Mouse (Mus musculus): ENCODE measurements around the gene Ppp1r12a. TPM values are rescaled to one million over a fixed set of nuclear protein-coding genes. Genes with fewer than 3 reads are reported as not detected.
A peak's percentile ranks its signal among the peaks of the same experiment; 100 is the strongest.

Ppp1r12a gene
- polyA plus RNA-seq, 1 experiment: 86.8 TPM

DNA sequence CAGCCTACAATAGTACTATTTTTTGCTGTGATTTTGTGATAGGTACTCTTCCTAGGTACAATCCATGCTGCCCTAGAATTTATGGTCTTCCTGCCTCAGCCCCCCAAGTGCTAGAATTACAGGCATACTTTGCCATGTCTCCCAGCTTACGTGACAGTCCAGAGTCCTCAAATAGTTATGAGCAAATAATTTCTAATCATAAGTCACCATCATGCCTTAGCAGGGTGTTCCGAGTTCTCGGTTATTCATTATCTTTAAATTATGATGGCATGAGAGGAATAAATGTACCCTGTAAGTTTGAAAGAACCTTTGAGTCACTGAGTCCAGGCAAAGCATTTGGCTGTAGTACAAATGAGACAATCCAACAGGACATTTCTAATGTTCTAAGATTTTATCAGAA is 5.9 kb upstream of the Ppp1r12a start:
- H3K27ac ChIP-seq (ENCODE audit: insufficient read depth, low read length): no peak overlapping the region
- no peak overlapping the region for H3K4me3 ChIP-seq (ENCODE audit: insufficient read depth, low read length)
- TF ChIP-seq POLR2A (IDR thresholded peaks at IDR 0.05; ENCODE audit: extremely low read depth, insufficient read depth, low read length): no peak
- TF ChIP-seq CTCF (IDR thresholded peaks at IDR 0.05; ENCODE audit: extremely low read depth, insufficient read depth, low read length): no peak
- peaks cover 2% of the 10 kb centered on the region; the same call in 1 of the 2 replicates for H3K4me1 ChIP-seq (ENCODE audit: control insufficient read depth, insufficient read depth, low read length)

DNA sequence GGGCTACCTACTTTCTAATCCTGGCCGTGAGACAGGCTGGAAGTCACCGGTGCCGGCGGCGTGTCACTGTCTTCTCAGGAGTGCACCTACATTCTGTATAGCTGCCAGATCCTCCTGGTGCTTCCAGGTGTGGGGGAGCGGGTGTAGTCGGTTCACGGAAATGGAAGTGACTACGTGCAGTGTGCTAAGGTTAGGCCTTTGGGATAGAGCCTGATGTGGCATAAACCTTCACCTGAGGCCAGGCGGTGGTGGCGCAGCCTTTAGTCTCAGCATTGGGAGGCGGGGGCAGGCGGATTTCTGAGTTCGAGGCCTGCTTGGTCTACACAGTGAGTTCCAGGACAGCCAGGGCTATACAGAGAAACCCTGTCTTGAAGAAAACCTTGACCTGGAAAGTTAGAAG is 3.0 kb upstream of the Ppp1r12a start:
- Histone ChIP-seq H3K4me1 (ENCODE audit: control insufficient read depth, insufficient read depth, low read length) (peaks cover 2% of the 10 kb centered on the region; the same call in 1 of the 2 replicates), H3K4me3 (ENCODE audit: insufficient read depth, low read length) (no peak overlapping the region), H3K27ac (ENCODE audit: insufficient read depth, low read length) (no peak overlapping the region)
- TF ChIP-seq POLR2A (IDR thresholded peaks at IDR 0.05; ENCODE audit: extremely low read depth, insufficient read depth, low read length) (no peak), CTCF (IDR thresholded peaks at IDR 0.05; ENCODE audit: extremely low read depth, insufficient read depth, low read length) (no peak)

DNA sequence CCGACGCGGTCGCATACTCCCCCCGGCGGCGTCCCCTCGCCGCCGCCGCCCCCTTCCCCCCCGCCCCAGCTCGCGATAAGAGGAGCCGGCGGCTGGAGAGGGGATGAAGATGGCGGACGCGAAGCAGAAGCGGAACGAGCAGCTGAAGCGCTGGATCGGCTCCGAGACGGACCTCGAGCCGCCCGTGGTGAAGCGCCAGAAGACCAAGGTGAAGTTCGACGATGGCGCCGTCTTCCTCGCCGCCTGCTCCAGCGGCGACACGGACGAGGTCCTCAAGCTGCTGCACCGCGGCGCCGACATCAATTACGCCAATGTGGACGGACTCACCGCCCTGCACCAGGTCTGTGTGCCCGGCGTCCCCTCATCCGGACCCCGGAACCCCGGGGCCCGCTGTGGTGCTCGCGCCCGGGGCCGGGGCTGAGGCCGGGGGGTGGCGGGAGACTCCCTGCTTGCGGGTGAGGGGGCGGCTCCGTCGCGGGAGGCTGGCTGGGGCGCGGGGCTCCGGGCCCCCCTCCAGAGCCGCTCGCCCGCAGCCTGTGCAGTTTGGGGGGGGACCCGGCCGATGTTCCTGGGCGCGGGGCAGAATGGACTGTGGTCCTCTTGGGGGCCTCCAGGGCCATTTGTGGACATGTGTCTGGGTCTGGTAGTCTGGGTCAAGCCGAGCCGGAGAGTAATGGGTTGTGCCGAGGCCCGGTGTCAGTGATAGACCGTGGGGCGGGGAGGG is 466 bp downstream of the Ppp1r12a start:
- no peak for TF ChIP-seq POLR2A (IDR thresholded peaks at IDR 0.05; ENCODE audit: extremely low read depth, insufficient read depth, low read length)
- TF ChIP-seq CTCF (IDR thresholded peaks at IDR 0.05; ENCODE audit: extremely low read depth, insufficient read depth, low read length): no peak
- Histone ChIP-seq H3K27ac (ENCODE audit: insufficient read depth, low read length) (peak overlapping the region; percentile 100), H3K4me1 (ENCODE audit: control insufficient read depth, insufficient read depth, low read length) (peaks cover 2% of the 10 kb centered on the region; the same call in 1 of the 2 replicates), H3K4me3 (ENCODE audit: insufficient read depth, low read length) (peak overlapping the region; percentile 98)

DNA sequence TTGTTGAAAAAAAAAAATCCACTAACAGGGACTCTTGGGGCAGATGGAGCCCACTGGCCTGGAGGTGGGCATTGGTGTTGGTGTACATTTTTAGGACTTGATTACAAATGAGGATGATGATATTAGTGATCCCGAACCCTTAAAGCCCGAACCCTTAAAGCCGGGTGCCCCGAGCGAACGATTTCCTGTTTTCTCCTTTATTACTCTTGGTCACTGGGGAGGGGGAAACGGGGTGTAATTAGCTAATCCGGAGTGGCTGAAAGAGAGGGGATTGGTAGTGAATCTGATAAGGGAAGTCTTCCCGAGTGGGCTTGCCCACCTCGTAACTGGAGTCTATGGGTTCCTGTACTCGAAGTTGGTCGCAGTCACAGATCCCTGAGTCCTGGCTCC is 1.0 kb downstream of the Ppp1r12a start:
- peaks cover 2% of the 10 kb centered on the region; the same call in 1 of the 2 replicates for H3K4me1 ChIP-seq (ENCODE audit: control insufficient read depth, insufficient read depth, low read length)
- peak overlapping the region; percentile 98 for H3K4me3 ChIP-seq (ENCODE audit: insufficient read depth, low read length)
- TF ChIP-seq CTCF (IDR thresholded peaks at IDR 0.05; ENCODE audit: extremely low read depth, insufficient read depth, low read length) (no peak), POLR2A (IDR thresholded peaks at IDR 0.05; ENCODE audit: extremely low read depth, insufficient read depth, low read length) (no peak)
- H3K27ac ChIP-seq (ENCODE audit: insufficient read depth, low read length): peak overlapping the region; percentile 100

DNA sequence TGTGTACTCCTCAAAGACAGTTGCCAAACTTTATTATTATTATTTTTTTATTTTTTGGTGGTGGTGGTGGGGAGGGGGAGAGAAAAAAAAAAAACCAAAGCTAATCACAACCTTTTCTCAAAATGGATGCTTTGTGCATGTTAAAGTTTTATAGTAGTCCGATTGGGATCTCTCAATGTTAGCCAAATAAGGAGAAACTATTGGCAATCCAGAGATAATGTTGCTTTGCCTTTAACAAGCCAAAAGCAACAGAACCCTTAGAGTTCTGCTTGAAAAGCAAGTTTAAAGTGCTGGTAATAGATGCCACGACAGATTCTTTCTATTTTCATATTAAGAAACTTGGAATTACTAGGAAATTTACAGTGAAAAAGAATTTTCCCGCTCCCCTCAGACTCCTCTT is 1.5 kb downstream of the Ppp1r12a start:
- TF ChIP-seq POLR2A (IDR thresholded peaks at IDR 0.05; ENCODE audit: extremely low read depth, insufficient read depth, low read length) (no peak), CTCF (IDR thresholded peaks at IDR 0.05; ENCODE audit: extremely low read depth, insufficient read depth, low read length) (no peak)
- Histone ChIP-seq H3K4me3 (ENCODE audit: insufficient read depth, low read length) (peak overlapping the region; percentile 98), H3K27ac (ENCODE audit: insufficient read depth, low read length) (no peak overlapping the region), H3K4me1 (ENCODE audit: control insufficient read depth, insufficient read depth, low read length) (peaks cover 2% of the 10 kb centered on the region; the same call in 1 of the 2 replicates)

DNA sequence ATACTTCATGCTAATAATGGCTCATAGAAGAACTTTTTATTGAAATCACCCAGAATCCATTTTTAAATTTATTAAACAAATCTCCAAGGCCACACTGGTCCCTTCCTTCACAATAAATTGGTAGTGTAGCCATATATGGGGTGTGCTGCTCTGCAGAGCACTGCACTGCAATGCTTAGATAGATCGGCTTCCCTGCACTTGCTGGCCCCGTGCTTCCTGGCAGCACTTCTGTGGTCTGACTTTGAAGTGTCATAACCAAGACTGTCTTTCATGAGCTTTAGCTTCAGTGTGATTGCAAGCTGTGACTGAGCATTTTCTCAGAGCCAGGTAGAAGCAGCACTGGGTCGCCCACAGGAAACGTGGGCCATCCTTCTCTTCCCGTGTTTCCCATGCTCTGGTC is 5.8 kb downstream of the Ppp1r12a start:
- no peak overlapping the region for H3K4me3 ChIP-seq (ENCODE audit: insufficient read depth, low read length)
- H3K27ac ChIP-seq (ENCODE audit: insufficient read depth, low read length): no peak overlapping the region
- no peak for TF ChIP-seq CTCF (IDR thresholded peaks at IDR 0.05; ENCODE audit: extremely low read depth, insufficient read depth, low read length)
- no peak for TF ChIP-seq POLR2A (IDR thresholded peaks at IDR 0.05; ENCODE audit: extremely low read depth, insufficient read depth, low read length)
- H3K4me1 ChIP-seq (ENCODE audit: control insufficient read depth, insufficient read depth, low read length): peaks cover 4% of the 10 kb centered on the region

DNA sequence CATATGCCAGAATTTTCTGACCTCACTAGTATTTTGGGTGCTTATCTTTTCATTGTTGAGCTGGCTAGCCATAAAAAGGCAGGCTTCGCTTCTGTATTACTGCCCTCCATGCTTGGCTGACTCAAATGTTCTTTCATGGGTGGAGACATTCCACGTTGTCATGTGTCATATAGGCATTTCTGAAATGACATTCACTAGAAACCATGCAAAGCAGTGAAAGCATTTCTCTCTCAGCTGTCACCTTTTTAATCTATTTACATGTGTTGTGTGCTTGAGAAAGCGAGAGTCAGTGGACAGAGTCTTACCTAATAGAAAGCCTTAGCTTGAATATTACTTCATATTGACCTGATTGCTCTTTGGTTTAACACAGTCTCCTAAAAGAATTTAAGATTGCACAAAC is 8.8 kb downstream of the Ppp1r12a start:
- TF ChIP-seq CTCF (IDR thresholded peaks at IDR 0.05; ENCODE audit: extremely low read depth, insufficient read depth, low read length): no peak
- TF ChIP-seq POLR2A (IDR thresholded peaks at IDR 0.05; ENCODE audit: extremely low read depth, insufficient read depth, low read length): no peak
- H3K4me3 ChIP-seq (ENCODE audit: insufficient read depth, low read length): no peak overlapping the region
- no peak overlapping the region for H3K27ac ChIP-seq (ENCODE audit: insufficient read depth, low read length)
- H3K4me1 ChIP-seq (ENCODE audit: control insufficient read depth, insufficient read depth, low read length): peaks cover 8% of the 10 kb centered on the region

DNA sequence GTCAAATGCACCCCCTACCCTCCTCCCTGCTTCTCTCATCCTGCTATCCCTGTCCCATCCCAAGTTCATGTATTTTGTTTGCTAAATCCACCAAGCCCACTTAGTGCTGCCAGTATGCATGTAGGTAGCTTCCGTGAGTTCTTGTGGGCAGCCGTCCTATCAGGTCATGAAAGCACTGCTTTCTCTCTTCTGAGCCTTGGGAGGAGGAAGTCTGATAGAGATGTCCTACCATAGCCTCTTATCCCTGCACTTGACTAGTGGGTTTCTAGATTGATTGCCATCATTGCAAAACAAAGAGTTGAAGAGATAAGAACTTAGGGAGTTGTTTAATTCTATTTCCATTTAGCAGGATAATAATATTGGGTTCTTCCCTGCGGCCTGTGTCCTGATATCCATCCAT is 9.6 kb downstream of the Ppp1r12a start:
- TF ChIP-seq POLR2A (IDR thresholded peaks at IDR 0.05; ENCODE audit: extremely low read depth, insufficient read depth, low read length) (no peak), CTCF (IDR thresholded peaks at IDR 0.05; ENCODE audit: extremely low read depth, insufficient read depth, low read length) (no peak)
- H3K4me1 ChIP-seq (ENCODE audit: control insufficient read depth, insufficient read depth, low read length): peaks cover 8% of the 10 kb centered on the region
- H3K4me3 ChIP-seq (ENCODE audit: insufficient read depth, low read length): no peak overlapping the region
- no peak overlapping the region for H3K27ac ChIP-seq (ENCODE audit: insufficient read depth, low read length)

DNA sequence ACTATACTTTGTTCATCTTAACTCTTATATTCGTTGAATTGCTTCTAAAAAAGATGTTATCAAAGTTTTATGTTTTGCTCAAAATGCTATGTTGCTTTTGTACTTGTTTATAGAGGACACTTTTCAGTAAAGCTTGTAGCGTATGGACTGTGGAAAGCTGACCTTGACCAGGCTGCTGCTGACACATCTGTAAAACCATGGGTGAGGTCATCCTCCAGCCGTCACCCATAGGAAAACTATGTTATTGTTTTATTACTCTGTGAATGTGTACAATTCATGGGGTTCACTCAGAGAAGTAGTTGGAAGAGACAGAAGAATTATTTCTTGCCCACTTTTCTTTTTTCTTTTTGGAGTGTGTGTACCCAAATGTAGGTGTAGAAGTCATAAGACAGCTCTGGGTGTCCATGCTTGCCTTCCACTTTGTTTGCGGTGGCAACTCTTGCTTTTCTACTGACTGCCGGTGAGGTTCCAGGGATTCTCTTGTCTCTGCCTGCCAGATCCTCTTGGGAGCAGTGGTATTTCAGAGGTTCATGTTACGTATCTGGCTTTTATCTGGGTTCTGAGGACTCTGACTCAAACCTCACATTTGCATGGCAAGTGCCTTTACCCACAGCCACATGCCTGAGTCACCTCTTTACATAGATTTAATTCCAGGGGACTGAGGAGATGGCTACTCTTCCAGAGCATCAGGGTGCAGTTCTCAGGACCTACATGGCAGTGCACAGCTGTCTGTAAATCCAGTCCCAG is 11.0 kb downstream of the Ppp1r12a start:
- Histone ChIP-seq H3K4me3 (ENCODE audit: insufficient read depth, low read length) (no peak overlapping the region), H3K4me1 (ENCODE audit: control insufficient read depth, insufficient read depth, low read length) (peaks cover 8% of the 10 kb centered on the region), H3K27ac (ENCODE audit: insufficient read depth, low read length) (no peak overlapping the region)
- no peak for TF ChIP-seq CTCF (IDR thresholded peaks at IDR 0.05; ENCODE audit: extremely low read depth, insufficient read depth, low read length)
- TF ChIP-seq POLR2A (IDR thresholded peaks at IDR 0.05; ENCODE audit: extremely low read depth, insufficient read depth, low read length): no peak

DNA sequence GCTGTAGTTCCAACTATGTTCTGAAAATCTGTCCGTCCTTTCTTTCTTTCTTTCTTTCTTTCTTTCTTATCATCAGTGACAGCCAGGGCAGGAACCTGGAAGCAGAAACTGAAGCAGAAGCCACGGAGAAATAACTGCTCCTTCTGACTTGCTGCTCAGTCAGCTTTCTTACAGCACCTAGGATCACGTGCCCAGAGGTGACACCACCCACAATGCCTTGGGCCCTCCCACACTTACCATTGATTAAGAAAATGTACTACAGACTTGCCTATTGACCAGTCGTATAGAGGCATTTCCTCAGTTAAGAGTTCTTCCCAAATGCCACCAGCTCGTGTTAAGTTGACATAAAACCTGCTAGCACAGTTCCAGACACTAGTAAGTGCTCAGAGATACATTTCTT is 12.1 kb downstream of the Ppp1r12a start:
- Histone ChIP-seq H3K4me3 (ENCODE audit: insufficient read depth, low read length) (no peak overlapping the region), H3K4me1 (ENCODE audit: control insufficient read depth, insufficient read depth, low read length) (peaks cover 10% of the 10 kb centered on the region), H3K27ac (ENCODE audit: insufficient read depth, low read length) (no peak overlapping the region)
- TF ChIP-seq POLR2A (IDR thresholded peaks at IDR 0.05; ENCODE audit: extremely low read depth, insufficient read depth, low read length) (no peak), CTCF (IDR thresholded peaks at IDR 0.05; ENCODE audit: extremely low read depth, insufficient read depth, low read length) (no peak)
